Mouse (Mus musculus): ENCODE measurements at regions not wholly inside any gene's neighbourhood (a gene's known extent, or its start where the extent isn't known, plus 50 kb on each side); places are given as distances from the start of the nearest gene placed in this dataset.

- no peak overlapping the region for H3K4me3 ChIP-seq (ENCODE audit: low read depth, low read length)
- no peaks in the 10 kb centered on the region for H3K36me3 ChIP-seq (ENCODE audit: control insufficient read depth, insufficient read depth, low read length)
- no peaks in the 10 kb centered on the region for H3K4me1 ChIP-seq (ENCODE audit: control insufficient read depth, insufficient read depth, low read length)
- 93% methylated on average over 4 of the region's 4 CpGs for WGBS
- no peaks in the 10 kb centered on the region for H3K27me3 ChIP-seq (ENCODE audit: control insufficient read depth, insufficient read depth, low read length)
- ATAC-seq (ENCODE audit: low read depth) = no peak
- no peak overlapping the region for H3K9ac ChIP-seq (replicated peaks; ENCODE audit: low read depth, low read length)
- H3K4me2 ChIP-seq (ENCODE audit: low read depth, low read length) = no peak overlapping the region
- H3K27ac ChIP-seq (ENCODE audit: low read depth, low read length) = no peak overlapping the region
- no peaks in the 10 kb centered on the region for H3K9me3 ChIP-seq (ENCODE audit: control insufficient read depth, low read length)
Measured at GRCm38 (mm10) chr1:169803428-169804138, 56.1 kb upstream of the Rgs4 start.

DNA sequence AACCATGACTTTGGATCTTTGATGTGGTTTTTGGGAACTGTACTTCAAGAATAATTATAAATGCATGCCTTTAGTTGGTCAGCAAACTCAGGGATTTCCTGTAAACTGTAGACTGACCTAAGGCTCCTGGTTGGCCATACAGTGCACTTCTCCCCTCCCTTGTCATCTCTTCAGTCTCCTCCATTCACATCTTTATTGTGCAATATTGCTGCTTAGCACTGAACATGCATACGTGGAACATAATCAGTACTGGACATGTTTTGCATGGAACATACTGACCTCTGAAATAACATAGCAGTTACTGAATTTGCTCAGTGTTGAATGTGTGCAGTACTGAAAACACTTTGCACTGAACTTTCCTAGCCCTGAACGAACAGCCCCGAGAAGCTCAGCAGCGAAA lies 55.4 kb upstream of the Rgs4 start:
- Histone ChIP-seq H3K4me3 (ENCODE audit: low read depth, low read length) (no peak overlapping the region), H3K36me3 (ENCODE audit: control insufficient read depth, insufficient read depth, low read length) (no peaks in the 10 kb centered on the region), H3K4me1 (ENCODE audit: control insufficient read depth, insufficient read depth, low read length) (no peaks in the 10 kb centered on the region), H3K9ac (replicated peaks; ENCODE audit: low read depth, low read length) (no peak overlapping the region), H3K4me2 (ENCODE audit: low read depth, low read length) (no peak overlapping the region), H3K27me3 (ENCODE audit: control insufficient read depth, insufficient read depth, low read length) (no peaks in the 10 kb centered on the region), H3K27ac (ENCODE audit: low read depth, low read length) (no peak overlapping the region), H3K9me3 (ENCODE audit: control insufficient read depth, low read length) (no peaks in the 10 kb centered on the region)
- WGBS = 90% methylated on average over 4 of the region's 4 CpGs
- no peak for ATAC-seq (ENCODE audit: low read depth)

- no peaks in the 10 kb centered on the region for H3K9me3 ChIP-seq (ENCODE audit: control insufficient read depth, low read length)
- no peaks in the 10 kb centered on the region for H3K36me3 ChIP-seq (ENCODE audit: control insufficient read depth, insufficient read depth, low read length)
- H3K4me3 ChIP-seq (ENCODE audit: low read depth, low read length) = no peak overlapping the region
- no peak overlapping the region for H3K4me2 ChIP-seq (ENCODE audit: low read depth, low read length)
- no peaks in the 10 kb centered on the region for H3K4me1 ChIP-seq (ENCODE audit: control insufficient read depth, insufficient read depth, low read length)
- 88% methylated on average over 8 of the region's 8 CpGs for WGBS
- H3K27me3 ChIP-seq (ENCODE audit: control insufficient read depth, insufficient read depth, low read length) = no peaks in the 10 kb centered on the region
- no peak overlapping the region for H3K27ac ChIP-seq (ENCODE audit: low read depth, low read length)
- no peak overlapping the region for H3K9ac ChIP-seq (replicated peaks; ENCODE audit: low read depth, low read length)
- ATAC-seq (ENCODE audit: low read depth) = no peak
Measured at GRCm38 (mm10) chr1:169802053-169802830, 54.8 kb upstream of the Rgs4 start.
